Mouse (Mus musculus): Measurements from ENCODE around the gene Ahrr.

DNA sequence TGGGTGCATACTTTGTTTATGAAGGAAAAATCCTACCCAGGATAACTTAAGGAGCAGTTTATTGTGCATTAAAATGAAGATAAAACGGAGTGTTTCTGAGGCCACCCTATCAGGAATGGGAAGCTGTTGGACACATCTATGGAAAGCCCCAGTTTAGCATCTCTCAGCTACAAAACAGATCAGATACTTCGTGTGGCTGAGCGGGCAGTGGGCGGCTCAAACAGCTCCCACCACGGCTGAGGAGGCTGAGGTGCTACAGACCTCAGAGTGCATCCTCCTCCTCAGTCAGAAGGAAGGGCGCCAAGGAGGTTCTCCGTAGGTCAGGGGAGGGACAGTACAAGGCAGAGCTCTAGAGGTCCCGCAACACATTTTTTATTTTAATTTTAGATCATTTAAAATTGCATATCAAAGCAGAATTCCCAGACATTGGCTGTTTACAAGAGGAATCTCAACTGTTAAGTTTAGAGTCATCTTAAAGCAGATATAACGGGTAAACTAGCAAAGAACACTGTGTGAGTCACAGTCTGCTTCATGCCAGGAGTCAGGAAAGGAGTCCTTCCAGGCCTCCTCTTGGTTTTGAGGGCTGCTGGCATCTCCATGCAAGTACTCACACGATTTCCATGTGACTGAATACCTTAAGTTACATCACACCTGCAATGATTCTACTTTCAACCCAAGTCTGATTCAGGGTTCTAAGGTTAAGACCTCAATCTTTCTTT lies 122.5 kb downstream of the Ahrr start:
- TF ChIP-seq CTCF (IDR thresholded peaks at IDR 0.05; ENCODE audit: low read depth) (no peak), EP300 (IDR thresholded peaks at IDR 0.05; ENCODE audit: low read depth) (no peak)
